Mouse (Mus musculus): Measurements from ENCODE around the gene Rnf167.

The Rnf167 gene

DNA sequence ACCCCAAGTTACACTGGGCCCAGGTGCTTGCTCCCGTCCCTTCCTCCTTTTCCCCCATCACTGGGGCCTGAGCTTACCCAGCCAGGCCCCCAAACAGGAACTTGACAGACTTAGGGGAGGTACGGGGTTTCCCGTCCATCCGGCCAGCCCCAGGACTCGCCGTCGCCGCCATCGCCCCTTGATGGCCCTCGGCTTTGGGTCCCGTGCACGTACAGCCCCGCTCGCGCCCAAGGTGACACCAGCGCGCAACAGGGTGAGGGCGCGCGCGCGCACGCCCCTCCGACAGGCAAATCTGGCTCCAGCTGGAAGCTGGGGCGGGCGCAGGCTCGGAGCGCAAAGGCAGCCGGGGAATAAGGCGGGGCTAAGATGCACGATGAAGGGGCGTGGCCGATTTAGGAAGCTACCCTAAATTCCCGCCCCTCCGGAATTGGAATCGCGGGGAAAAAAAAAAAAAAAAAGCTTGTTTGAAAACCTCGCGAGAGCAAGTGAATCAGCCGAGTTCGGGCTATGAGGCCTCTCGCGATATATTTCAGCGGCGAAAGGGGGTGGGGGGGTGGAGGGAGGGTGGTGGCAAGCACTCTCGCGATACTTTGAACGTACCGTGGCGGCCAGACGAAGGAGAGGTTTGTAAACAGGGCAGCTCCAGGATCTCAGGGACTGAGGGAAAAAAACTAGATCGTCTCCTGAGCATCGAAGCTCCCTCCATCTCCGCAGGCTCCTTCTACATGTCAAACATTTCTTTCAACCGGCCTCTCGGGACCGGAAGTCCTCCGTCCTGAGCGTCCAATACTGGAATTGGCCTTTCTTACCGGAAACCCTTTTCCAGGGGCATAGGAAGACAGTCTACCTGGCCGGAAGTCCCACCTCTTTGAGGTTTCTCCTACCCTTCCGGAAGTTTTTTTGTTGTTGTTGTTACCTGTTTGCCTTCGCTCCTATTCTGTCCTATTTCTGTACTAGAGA is at the start of gene Rnf167, which contains the start of gene Slc25a11:
TSS of gene Rnf167 (plus strand) at position 545 of the 960 bp plus-strand sequence.
TSS of gene Slc25a11 (minus strand) at position 789 of the 960 bp plus-strand sequence.
- DNase-seq (ENCODE audit: low read depth), result peak; percentile 98

DNA sequence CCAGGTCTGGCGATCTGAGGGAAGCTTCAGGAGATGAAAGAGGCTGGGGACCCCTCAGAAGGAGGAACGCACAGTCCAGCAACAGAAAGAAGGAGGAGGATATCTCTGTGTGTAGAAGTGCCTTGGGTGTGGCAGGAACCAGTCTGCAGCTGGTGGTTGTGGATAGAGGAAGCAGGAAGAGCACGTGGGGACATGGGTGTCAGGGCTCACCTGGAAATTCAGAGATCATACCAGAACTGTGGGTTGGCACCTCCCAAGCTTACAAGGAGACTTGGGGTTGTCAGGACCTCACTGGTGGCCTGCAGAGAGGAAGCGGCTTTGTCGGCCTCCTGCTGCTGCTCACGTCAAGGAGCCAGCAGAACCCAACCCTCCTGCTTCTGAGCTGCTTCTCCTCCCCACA is 49.7 kb upstream of the Rnf167 start:
- peak; percentile 62 for DNase-seq (ENCODE audit: low read depth)

- DNase-seq (ENCODE audit: low read depth), result no peak
These were observed 48.5 kb upstream of the Rnf167 start for GRCm38 (mm10) chr11:70598451-70598953.

GRCm38 (mm10) chr11:70605024-70605566 is 41.9 kb upstream of the Rnf167 start:
- peak; percentile 90 for DNase-seq (ENCODE audit: low read depth)

DNA sequence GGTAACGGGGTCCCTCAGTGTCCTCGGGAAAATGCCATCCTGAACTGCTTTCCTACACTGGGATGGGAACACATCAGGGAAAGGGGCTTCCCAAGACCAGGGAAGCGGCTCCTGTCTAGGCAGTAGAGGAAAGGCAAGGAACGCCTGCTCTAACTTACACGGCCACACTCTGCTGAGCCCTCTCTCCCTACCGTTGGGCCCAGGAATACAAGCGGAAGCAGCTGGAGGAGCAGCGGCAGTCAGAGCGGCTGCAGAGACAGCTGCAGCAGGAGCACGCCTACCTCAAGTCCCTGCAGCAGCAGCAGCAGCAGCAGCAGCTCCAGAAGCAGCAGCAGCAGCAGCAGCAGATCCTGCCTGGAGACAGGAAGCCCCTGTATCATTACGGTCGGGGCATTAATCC is 40.3 kb upstream of the Rnf167 start:
- no peak for DNase-seq (ENCODE audit: low read depth)

DNA sequence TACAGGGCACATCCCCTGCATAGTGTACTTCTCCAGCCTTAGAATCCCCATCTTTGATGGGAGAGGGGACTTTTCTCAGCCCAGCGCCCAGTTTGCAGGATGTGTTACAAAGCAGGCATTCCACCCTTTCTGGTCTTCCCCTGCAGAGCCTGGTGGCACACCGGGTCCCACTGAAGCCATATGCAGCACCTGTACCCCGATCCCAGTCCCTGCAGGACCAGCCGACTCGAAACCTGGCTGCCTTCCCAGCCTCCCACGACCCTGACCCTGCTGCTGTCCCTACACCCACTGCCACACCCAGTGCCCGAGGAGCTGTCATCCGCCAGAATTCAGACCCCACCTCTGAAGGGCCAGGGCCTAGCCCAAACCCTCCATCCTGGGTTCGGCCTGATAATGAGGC is 39.4 kb upstream of the Rnf167 start:
- no peak for DNase-seq (ENCODE audit: low read depth)

DNA sequence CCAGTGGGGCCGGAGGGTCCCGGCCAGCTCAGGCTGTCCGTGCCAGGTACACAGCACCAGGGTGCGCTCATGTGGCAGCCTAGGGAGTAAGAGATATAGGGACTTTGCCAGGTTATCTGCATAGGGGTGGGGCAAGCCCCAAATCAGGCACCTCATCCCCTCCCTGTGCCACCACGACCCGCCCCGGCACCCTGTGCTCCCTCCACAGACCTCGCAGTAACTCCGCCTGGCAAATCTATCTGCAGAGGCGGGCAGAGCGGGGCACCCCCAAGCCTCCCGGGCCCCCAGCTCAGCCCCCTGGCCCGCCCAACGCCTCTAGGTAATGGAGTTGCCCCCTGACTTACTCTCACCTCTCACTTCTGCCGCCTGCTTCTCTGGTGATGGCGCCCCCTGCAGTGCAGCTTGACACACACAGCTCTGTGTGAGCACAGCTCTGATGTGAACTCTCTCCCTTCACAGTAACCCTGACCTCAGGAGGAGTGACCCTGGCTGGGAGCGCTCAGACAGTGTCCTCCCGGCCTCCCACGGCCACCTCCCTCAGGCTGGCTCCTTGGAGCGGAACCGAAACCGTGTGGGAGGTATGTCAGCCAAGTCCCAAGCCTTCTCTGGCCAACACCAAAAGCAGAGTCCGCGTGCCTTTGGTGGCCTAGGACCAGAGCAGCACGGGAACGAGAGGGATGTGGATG is 38.5 kb upstream of the Rnf167 start:
- peak; percentile 51 for DNase-seq (ENCODE audit: low read depth)

DNA sequence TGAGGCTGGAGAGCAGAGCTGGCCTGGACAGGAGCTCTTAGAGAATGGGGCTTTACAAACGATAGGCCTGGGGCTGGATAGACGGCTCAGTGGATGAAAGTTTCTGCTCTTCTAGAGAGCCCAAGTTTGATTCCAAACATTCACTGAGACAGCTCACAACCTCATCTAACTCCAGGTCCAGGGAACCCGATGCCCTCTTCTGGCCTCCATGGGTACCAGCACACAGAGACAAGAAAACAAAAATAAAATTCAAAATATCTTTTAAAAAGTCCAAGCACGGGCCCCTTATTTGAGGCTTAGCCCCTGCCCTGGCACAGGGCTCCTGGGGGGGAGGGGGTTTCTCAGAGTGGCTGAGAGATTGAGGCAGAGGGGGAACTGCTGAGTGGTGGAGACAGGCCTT is 36.3 kb upstream of the Rnf167 start:
- DNase-seq (ENCODE audit: low read depth), result no peak

DNA sequence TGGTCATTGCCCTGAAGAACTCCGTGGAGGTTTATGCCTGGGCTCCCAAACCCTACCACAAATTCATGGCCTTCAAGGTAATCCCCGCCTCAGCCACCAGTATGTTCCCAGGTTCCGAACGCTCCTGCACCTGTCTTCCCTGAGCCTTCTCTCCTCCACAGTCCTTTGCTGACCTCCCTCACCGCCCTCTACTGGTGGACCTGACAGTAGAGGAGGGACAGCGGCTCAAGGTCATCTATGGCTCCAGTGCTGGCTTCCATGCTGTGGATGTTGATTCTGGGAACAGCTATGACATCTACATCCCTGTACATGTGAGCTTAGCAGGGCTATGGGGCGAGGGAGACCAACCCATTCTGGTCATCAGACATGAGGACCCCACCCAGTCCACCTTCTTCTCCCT is 34.5 kb upstream of the Rnf167 start:
- no peak for DNase-seq (ENCODE audit: low read depth)

- DNase-seq (ENCODE audit: low read depth), result peak; percentile 89
These were observed 32.0 kb upstream of the Rnf167 start for GRCm38 (mm10) chr11:70615074-70615473.

- DNase-seq (ENCODE audit: low read depth), result peak; percentile 84
These were observed 31.4 kb upstream of the Rnf167 start, which contains the start of gene 4930544D05Rik for GRCm38 (mm10) chr11:70615516-70616093. Gene 4930544D05Rik, plus strand, starts transcription at chr11:70615848.

DNA sequence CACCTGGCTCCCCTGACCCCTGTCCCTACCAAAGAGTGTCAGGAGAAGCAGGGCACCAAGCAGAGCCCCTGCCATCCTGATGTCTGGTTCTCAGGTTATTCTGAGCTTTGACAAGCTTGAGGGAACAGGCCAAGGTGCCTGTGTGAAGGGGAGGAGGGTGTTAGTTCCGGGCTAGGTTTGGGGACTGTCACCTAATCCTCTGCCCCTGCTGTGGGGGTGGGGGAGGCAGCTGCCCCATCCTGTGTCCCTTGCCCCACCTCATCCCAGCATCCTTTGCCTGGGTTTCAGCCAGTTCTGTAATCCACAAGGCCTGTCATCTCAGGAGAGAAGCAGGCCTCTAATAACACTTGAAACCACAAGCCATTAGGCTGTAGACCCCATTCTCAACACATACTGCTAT is 27.9 kb upstream of the Rnf167 start, which contains the start of gene Chrne:
TSS of gene Chrne (minus strand) at position 116 of the 400 bp plus-strand sequence.
- no peak for DNase-seq (ENCODE audit: low read depth)

- no peak for DNase-seq (ENCODE audit: low read depth)
These were observed 24.8 kb upstream of the Rnf167 start for GRCm38 (mm10) chr11:70621972-70622814.

DNA sequence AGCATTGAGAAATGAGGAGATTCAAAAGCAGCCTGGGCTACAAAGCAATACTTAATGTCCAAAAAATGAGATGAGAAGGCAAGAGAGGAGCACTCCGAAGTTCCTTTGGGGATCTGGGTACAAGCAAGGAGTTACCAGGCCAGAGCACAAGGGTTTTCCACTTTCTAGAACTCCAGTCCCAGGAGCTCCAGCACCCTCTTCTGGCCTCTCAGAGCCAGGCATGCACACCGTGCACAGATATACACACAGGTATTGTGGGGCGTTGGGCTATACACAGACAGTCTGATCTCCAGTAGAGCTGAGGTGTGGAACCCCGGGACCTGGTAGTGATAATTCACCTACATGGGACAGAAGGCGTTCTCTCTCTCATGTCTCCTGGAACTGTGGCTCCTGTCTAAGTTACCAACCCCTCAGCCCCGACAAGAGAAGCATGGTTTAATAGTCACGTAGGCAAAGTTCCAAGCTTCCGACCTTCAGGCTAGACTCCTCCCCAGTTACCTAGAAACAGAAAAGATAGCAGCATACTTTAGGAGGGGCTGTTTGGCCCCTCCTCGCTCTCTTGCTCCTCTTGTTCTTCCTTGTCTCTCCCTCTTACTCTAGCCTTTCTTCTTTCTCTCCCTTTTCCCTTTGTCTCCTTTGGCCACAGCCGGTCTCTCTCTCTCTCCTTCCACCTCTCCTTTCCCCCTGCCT is 23.8 kb upstream of the Rnf167 start:
- DNase-seq (ENCODE audit: low read depth), result no peak

DNA sequence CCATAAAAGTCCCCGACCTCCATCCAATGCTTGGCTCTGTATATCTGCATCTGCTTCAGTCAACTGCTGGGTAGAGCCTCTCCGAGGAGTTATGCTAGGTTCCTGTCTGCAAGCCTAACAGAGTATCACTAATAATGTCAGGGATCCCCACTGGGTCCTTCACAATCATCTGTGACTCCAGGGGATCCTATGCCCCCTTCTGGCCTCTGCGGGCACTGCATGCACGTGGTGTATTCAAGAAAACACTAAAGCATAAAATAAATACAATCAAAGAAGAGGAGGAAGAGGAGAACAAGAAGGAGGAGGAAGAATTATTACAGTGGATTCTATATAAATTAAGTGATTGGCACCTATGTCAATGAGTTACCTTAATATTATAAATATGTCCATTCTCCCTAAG is 21.6 kb upstream of the Rnf167 start:
- DNase-seq (ENCODE audit: low read depth), result peak; percentile 75

- DNase-seq (ENCODE audit: low read depth), result no peak
These were observed 20.2 kb upstream of the Rnf167 start for GRCm38 (mm10) chr11:70626877-70627276.

DNA sequence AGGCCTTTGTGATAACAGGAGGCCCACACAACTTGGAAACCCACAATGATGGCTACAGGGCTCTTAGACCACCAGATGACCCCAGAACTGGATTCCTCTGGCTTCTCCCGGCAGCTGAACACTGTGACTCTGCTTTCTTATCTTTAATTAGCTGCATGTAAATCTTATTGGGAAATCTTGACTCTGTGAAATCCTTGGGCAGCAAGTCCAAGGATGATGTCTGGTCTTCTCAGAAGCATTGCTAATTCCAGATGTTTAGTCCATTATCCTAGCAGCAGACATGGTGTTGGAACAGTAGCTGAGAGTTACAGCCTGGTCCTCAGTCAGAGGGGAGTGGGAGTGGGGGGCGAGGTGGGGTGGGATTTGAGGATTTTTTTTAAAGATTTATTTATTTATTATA is 18.6 kb upstream of the Rnf167 start:
- no peak for DNase-seq (ENCODE audit: low read depth)

DNA sequence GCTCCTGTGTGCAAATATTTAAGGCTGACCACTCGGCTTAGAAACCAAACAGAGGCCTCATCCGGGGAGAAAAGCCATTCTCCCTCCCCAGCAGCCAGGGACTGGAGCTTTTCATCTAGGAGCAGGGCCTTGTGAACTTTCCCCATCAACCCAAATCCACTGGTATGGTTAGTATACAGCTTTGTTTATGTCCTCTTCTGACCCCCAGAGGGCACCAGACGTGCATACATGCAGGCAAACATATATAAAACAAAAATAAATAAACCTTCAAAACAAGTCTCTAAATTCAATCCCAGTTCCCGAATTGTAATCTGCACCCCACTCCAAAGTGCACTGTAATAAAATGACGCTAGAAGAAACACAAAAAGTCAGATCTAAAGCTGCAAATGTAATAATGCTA is 17.5 kb upstream of the Rnf167 start:
- peak; percentile 74 for DNase-seq (ENCODE audit: low read depth)

GRCm38 (mm10) chr11:70630129-70630528 is 16.9 kb upstream of the Rnf167 start:
- DNase-seq (ENCODE audit: low read depth), result no peak

DNA sequence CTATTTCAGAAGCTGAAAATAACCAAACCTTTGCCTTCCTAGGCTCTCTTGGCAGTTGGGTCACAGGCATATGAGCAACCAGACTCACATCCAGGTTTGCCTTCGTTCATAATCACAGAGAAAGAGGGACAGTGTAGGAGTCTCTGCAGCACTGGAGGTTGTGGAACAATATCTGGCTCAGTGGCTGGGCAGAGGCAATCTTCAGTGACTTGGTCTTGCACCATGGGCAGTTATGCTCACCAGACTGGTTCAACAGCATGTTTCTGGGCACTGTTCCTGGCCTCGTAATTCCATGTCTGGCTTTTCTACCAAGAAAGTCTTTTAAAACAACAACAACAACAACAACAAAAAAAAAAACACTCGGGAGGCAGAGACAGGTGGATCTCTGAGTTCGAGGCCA is 11.4 kb upstream of the Rnf167 start:
- DNase-seq (ENCODE audit: low read depth), result no peak
